Mouse (Mus musculus) forebrain, postnatal 0 days (tissue): ENCODE measurements at regions not wholly inside any gene's neighbourhood (a gene's known extent, or its start where the extent isn't known, plus 50 kb on each side); places are given as distances from the start of the nearest gene placed in this dataset.

Source experiments
- ATAC-seq: fragments of 200-750 bp; cut with Nextera tagmentation; 2 replicates; pipeline ENCODE4 v1.8.0; 2017; ENCODE audit warnings: mild to moderate bottlenecking, moderate library complexity
- DNase-seq: peaks from one replicate; pipeline ENCODE4 v3.0.0-alpha.2; 2015
- H3K27ac ChIP-seq: fragments of 300-500 bp; sonication (generic); 2 replicates; pipeline ENCODE4 v1.5.1; 2014; ENCODE audit warnings: low read depth, mild to moderate bottlenecking, antibody characterized with exemption, low read length, moderate library complexity, mixed read lengths
- H3K27me3 ChIP-seq: fragments of 300-500 bp; sonication (generic); 2 replicates; pipeline ENCODE4 v1.6.1; 2014; ENCODE audit warnings: mild to moderate bottlenecking, low read length, mixed read lengths; ENCODE audit not compliant: insufficient read depth
- H3K36me3 ChIP-seq: fragments of 300-500 bp; sonication (generic); 2 replicates; pipeline ENCODE4 v1.6.1; 2014; ENCODE audit warnings: mild to moderate bottlenecking, moderate library complexity; ENCODE audit not compliant: insufficient read depth
- H3K4me1 ChIP-seq: fragments of 300-500 bp; sonication (generic); 2 replicates; pipeline ENCODE4 v1.6.1; 2014; ENCODE audit warnings: antibody characterized with exemption; ENCODE audit not compliant: insufficient read depth
- H3K4me2 ChIP-seq: fragments of 300-500 bp; sonication (generic); 2 replicates; pipeline ENCODE4 v1.6.1; 2014; ENCODE audit warnings: low read depth, mild to moderate bottlenecking, moderate library complexity
- H3K4me3 ChIP-seq: fragments of 300-500 bp; sonication (generic); 2 replicates; pipeline ENCODE4 v1.5.1; 2014; ENCODE audit warnings: low read depth, low read length, mixed read lengths
- H3K9ac ChIP-seq: fragments of 300-500 bp; sonication (generic); 2 replicates; pipeline ENCODE4 v1.6.1; 2014; ENCODE audit warnings: mild to moderate bottlenecking
- H3K9me3 ChIP-seq: fragments of 300-500 bp; sonication (generic); 2 replicates; pipeline ENCODE4 v1.6.1; 2016; ENCODE audit warnings: low read length
- CTCF ChIP-seq: sonication (generic); IDR thresholded peaks from 2 replicates; pipeline ENCODE4 v1.5.1; 2016; ENCODE audit warnings: antibody characterized with exemption, control low read depth, low read depth
- WGBS: fragments of 180-500 bp; shearing (Covaris S2); extraction: QIAGEN DNeasy Blood & Tissue Kit; methylation state at CpG from one replicate; pipeline ENCODE4 v1.1.7; 2014; 5-methylcytosine and 5-hydroxymethylcytosine counted together

DNA sequence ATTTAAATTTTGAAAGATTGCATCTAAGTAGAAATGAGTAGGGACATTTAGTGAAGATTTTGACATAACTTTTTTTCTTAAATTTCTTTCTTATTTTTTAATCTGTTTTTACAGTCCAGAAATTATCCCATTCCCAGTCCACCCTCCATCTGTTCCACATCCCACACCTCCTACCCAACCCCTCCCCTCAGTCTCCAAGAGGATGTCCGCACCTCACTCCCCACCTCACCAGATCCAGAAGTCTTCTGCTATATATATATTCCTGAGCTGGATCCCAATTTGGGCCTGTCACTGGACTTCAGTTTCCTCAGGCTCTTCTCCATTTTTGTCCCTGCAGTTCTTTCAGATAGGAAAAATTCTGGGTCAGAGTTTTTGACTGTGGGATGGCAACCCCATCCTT is 3879.6 kb upstream of the Gm7489 start:
- H3K27me3 ChIP-seq, result no peaks in the 10 kb centered on the region
- no peak overlapping the region for H3K4me3 ChIP-seq
- DNase-seq (no peak), ATAC-seq (no peak)
- no peak for TF ChIP-seq CTCF
- no peaks in the 10 kb centered on the region for H3K4me1 ChIP-seq
- no peaks in the 10 kb centered on the region for H3K9me3 ChIP-seq
- 100% methylated on average over 1 of the region's 1 CpGs for WGBS
- H3K4me2 ChIP-seq, result no peak overlapping the region
- no peaks in the 10 kb centered on the region for H3K36me3 ChIP-seq
- H3K9ac ChIP-seq, result no peak overlapping the region
- H3K27ac ChIP-seq, result no peak overlapping the region

- no peak overlapping the region for H3K4me3 ChIP-seq
- no peaks in the 10 kb centered on the region for H3K4me1 ChIP-seq
- ATAC-seq, result no peak
- H3K4me2 ChIP-seq, result no peak overlapping the region
- H3K36me3 ChIP-seq, result no peaks in the 10 kb centered on the region
- no peak; the same call in 1 of the 2 replicates for TF ChIP-seq CTCF
- no peak for DNase-seq
- H3K9ac ChIP-seq, result no peak overlapping the region
- H3K27ac ChIP-seq, result no peak overlapping the region
- no peaks in the 10 kb centered on the region for H3K9me3 ChIP-seq
- no peaks in the 10 kb centered on the region for H3K27me3 ChIP-seq
Measured at GRCm38 (mm10) chr15:50046653-50047052, 3838.1 kb upstream of the Gm7489 start.

- TF ChIP-seq CTCF, result no peak
- no peaks in the 10 kb centered on the region for H3K4me1 ChIP-seq
- no peak overlapping the region for H3K4me2 ChIP-seq
- 63% methylated on average over 2 of the region's 2 CpGs for WGBS
- H3K4me3 ChIP-seq, result no peak overlapping the region
- no peaks in the 10 kb centered on the region for H3K9me3 ChIP-seq
- ATAC-seq (peak; percentile 59; the same call in 1 of the 2 replicates), DNase-seq (peak; percentile 58)
- H3K27me3 ChIP-seq, result no peaks in the 10 kb centered on the region
- H3K36me3 ChIP-seq, result no peaks in the 10 kb centered on the region
- no peak overlapping the region for H3K9ac ChIP-seq
- no peak overlapping the region for H3K27ac ChIP-seq
Measured at GRCm38 (mm10) chr15:50053468-50053867, 3831.2 kb upstream of the Gm7489 start.

- Histone ChIP-seq H3K9me3 (no peaks in the 10 kb centered on the region), H3K36me3 (no peaks in the 10 kb centered on the region), H3K4me2 (no peak overlapping the region), H3K4me1 (no peaks in the 10 kb centered on the region), H3K27me3 (no peaks in the 10 kb centered on the region), H3K9ac (no peak overlapping the region), H3K4me3 (no peak overlapping the region), H3K27ac (no peak overlapping the region)
- ATAC-seq (0 out of 2 replicates have a peak, but pooled peaks have one; percentile 14), DNase-seq (no peak)
- TF ChIP-seq CTCF, result no peak
- 69% methylated on average over 6 of the region's 6 CpGs for WGBS
Measured at GRCm38 (mm10) chr15:50053892-50054291, 3830.8 kb upstream of the Gm7489 start.

DNA sequence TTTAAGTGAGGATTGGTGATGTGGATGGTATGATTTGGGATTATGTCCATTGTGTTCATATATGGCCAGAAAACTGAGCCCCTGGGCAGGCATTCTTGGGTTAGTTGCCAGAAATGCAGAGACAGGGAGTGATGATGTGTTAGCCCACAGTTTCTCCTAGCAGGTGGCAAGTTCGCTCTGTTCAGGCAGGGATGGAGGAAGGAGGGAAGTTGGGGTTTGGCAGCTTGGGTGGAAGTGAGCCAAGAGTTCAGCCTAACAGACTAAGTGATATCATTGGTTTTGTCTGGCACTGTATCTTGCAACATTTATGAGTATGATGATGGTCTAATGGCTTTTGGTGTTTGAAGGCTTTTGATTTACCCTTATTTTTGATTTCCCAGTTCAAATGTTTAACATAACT is 3806.5 kb upstream of the Gm7489 start:
- TF ChIP-seq CTCF, result no peak
- Histone ChIP-seq H3K36me3 (no peaks in the 10 kb centered on the region), H3K4me3 (no peak overlapping the region), H3K27ac (no peak overlapping the region), H3K27me3 (no peaks in the 10 kb centered on the region), H3K4me1 (no peaks in the 10 kb centered on the region), H3K9me3 (no peaks in the 10 kb centered on the region), H3K9ac (no peak overlapping the region), H3K4me2 (no peak overlapping the region)
- DNase-seq, result no peak
- 59% methylated on average over 1 of the region's 1 CpGs for WGBS
- no peak for ATAC-seq

DNA sequence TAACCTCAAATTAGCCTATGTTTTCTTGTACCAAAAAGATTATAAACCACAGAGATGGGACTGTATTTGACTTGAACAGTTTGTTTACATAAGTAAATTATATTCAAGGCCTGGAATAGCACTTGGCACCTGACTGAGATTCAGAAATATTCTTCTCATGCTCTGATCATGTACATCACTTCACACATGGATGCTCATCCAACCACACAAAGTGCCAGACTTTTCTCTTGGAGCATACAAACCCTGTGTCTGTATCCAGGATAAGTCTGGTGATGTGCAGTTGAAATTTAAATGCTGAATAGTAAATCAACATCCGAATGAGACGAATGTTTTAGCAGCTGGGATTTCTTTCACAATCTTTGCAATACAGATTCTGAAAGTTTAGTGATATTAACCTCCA is 3802.3 kb upstream of the Gm7489 start:
- H3K4me3 ChIP-seq, result no peak overlapping the region
- no peak for TF ChIP-seq CTCF
- H3K9me3 ChIP-seq, result no peaks in the 10 kb centered on the region
- H3K27me3 ChIP-seq, result no peaks in the 10 kb centered on the region
- H3K36me3 ChIP-seq, result no peaks in the 10 kb centered on the region
- 52% methylated on average over 2 of the region's 2 CpGs for WGBS
- H3K9ac ChIP-seq, result no peak overlapping the region
- DNase-seq (peak; percentile 42), ATAC-seq (peak; percentile 82)
- H3K27ac ChIP-seq, result no peak overlapping the region
- no peaks in the 10 kb centered on the region for H3K4me1 ChIP-seq
- no peak overlapping the region for H3K4me2 ChIP-seq

DNA sequence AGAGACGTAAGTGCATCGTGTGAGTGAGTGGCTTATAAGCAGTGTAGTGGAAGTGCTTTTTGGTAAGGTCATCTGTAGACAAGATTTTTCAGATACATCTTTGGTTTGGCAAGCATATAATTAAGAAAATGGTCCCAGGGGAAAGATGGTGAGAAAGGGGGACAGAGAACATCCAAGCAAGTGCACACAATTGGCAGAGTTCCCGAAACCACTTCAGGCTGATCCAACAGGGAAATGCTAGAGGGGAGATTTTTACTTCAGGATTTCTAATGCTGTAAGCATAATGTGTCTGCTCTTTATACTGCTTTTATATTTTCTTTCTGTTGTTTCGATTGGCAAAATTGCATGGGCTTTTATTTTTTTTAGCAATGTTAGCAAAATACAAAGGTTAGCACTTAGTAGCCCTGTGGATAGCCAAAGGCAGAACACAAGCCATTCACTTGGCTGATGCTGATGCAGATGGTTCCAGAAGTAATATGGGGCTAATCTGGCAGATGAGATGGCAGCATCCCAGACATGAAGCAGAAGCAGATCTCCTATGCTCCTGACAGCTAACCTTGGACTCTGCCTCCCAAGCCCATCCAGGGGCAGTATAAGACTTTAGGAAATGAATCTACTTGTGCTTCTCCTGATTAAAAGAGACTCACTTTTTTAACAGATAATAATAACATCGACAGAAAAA is 3782.0 kb upstream of the Gm7489 start:
- Histone ChIP-seq H3K4me3 (no peak overlapping the region), H3K4me1 (no peaks in the 10 kb centered on the region), H3K9me3 (no peaks in the 10 kb centered on the region), H3K27me3 (no peaks in the 10 kb centered on the region), H3K36me3 (no peaks in the 10 kb centered on the region), H3K9ac (no peak overlapping the region), H3K27ac (no peak overlapping the region), H3K4me2 (no peak overlapping the region)
- WGBS, result 47% methylated on average over 5 of the region's 5 CpGs
- DNase-seq (peak; percentile 62), ATAC-seq (peak; percentile 55; the same call in 1 of the 2 replicates)
- no peak for TF ChIP-seq CTCF
